Mouse (Mus musculus) hindbrain, embryonic 14.5 days (tissue): ENCODE results near the gene Dhodh. TPM values are rescaled to one million over a fixed set of nuclear protein-coding genes. Genes with fewer than 3 reads are reported as not detected.
A peak's percentile ranks its signal among the peaks of the same experiment; 100 is the strongest.

Experiments used
- ATAC-seq: fragments of 200-750 bp; cut with Nextera tagmentation; 2 replicates; pipeline ENCODE4 v1.8.0; 2017; ENCODE audit warnings: moderate number of reproducible peaks, mild to moderate bottlenecking, moderate TSS enrichment, moderate library complexity; ENCODE audit not compliant: low FRiP score
- DNase-seq: peaks from one replicate; pipeline ENCODE4 v3.0.0-alpha.2; 2015; ENCODE audit warnings: low spot score
- H3K27ac ChIP-seq: fragments of 300-500 bp; sonication (generic); 2 replicates; pipeline ENCODE4 v1.5.1; 2014; ENCODE audit warnings: mild to moderate bottlenecking, moderate library complexity
- H3K27me3 ChIP-seq: fragments of 300-500 bp; sonication (generic); 2 replicates; pipeline ENCODE4 v1.6.1; 2014; ENCODE audit warnings: mild to moderate bottlenecking, low read length, mixed read lengths; ENCODE audit not compliant: control insufficient read depth, insufficient read depth
- H3K36me3 ChIP-seq: fragments of 300-500 bp; sonication (generic); replicated peaks from 2 replicates; pipeline ENCODE4 v1.6.1; 2014; ENCODE audit not compliant: control insufficient read depth, insufficient read depth
- H3K4me1 ChIP-seq: fragments of 300-500 bp; sonication (generic); replicated peaks from 2 replicates; pipeline ENCODE4 v1.6.1; 2014; ENCODE audit warnings: antibody characterized with exemption, low read length, mixed read lengths; ENCODE audit not compliant: control insufficient read depth, insufficient read depth
- H3K4me2 ChIP-seq: fragments of 300-500 bp; sonication (generic); replicated peaks from 2 replicates; pipeline ENCODE4 v1.6.1; 2014; ENCODE audit warnings: mild to moderate bottlenecking, moderate library complexity
- H3K4me3 ChIP-seq: fragments of 300-500 bp; sonication (generic); replicated peaks from 2 replicates; pipeline ENCODE4 v1.5.1; 2014; ENCODE audit warnings: mild to moderate bottlenecking, low read length
- H3K9ac ChIP-seq: fragments of 300-500 bp; sonication (generic); 2 replicates; pipeline ENCODE4 v1.6.1; 2014
- H3K9me3 ChIP-seq: fragments of 300-500 bp; sonication (generic); 2 replicates; pipeline ENCODE4 v1.6.1; 2016; ENCODE audit warnings: low read length; ENCODE audit not compliant: control insufficient read depth
- WGBS: fragments of 180-500 bp; shearing (Covaris S2); extraction: QIAGEN DNeasy Blood & Tissue Kit; methylation state at CpG from one replicate; pipeline ENCODE4 v1.1.7; 2014; 5-methylcytosine and 5-hydroxymethylcytosine counted together
- polyA plus RNA-seq: library from polyadenylated mRNA; unstranded; fragments of >200 nt; fragmentation: Nextera tagmentation; extraction: Ambion mirVana; gene quantifications from 2 replicates; pipeline ENCODE4 v1.2.1, GENCODE M21; 2014

Dhodh gene
- polyA plus RNA-seq, result 29.5 and 31.4 TPM in 2 replicates

DNA sequence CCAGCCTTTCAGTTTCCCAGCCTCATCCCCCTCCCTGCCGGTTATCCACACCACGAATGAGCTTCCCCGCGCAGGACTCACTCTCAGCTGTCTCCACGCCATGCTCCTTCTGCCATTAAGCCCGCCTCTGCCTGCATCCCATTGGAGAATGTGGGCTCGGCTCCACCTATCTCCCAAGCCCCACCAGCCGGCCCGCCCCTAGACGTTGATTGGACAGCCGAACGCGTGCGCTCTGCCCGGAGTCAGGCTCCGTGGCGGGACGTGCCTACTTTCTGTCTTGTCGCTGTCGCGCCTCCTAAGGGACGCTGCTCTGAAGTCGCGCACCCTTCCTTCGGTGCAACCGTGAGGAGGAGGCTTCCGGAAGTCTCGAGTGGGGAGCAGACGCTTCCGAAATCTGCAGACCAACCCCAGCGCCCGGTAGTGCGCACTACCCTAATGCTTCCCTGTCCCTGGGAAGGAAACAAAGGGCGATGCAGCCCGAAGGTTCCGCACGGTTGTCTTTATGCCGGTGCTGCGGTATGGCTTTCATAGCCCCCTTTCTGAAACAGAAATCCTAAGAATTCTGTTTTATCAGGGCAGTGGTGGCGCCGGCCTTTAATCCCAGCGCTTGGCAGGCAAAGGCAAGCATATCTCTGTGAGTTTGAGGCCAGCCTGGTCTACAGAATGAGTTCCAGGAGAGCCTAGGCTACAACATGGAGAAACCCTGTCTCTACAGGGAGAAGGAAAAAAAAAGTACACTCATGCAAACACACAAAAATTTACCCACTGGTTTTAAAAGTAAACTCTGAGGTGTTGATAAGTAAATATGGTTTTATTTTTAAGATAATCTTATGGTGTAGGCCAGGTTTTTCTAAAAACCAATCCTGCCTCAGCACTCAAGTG, at the start of gene Dhodh:
TSS of gene Dhodh (minus strand) at position 403 of the 882 bp plus-strand sequence.
- H3K4me3 ChIP-seq, result peak within 1 kb of the TSS; percentile 58
- H3K4me2 ChIP-seq, result peak within 1 kb of the TSS; percentile 94
- H3K4me1 ChIP-seq, result peaks cover 10% of the 10 kb centered on the region
- peak; percentile 99 for ATAC-seq
- under 1% methylated on average over 42 of the region's 42 CpGs for WGBS
- H3K27ac ChIP-seq, result peak within 1 kb of the TSS; percentile 98
- H3K9me3 ChIP-seq, result no peaks in the 10 kb centered on the region
- DNase-seq, result peak; percentile 92
- H3K9ac ChIP-seq, result peak within 1 kb of the TSS; percentile 87
- no peaks in the 10 kb centered on the region for H3K27me3 ChIP-seq
- peaks cover 12% of the 10 kb centered on the region for H3K36me3 ChIP-seq

DNA sequence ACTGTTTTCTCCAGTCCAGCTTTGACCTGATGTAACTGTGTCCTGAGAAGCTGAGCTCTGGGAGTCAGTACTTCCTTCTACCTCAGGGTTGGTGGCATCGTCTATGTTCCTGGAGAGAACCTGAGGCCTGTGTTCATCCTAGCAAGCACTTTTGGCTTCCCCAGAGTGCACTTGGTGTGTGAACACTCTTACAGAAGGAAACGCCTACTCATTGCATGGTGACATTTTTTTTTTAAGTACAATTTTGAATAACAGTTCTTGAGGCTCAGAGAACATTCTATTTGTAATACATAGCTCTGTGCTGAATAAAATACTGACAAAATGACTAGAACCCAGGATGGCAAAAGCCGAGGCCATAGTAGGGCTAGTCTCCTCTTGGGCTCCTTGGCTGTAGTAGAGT, 48.4 kb upstream of the Dhodh start:
- no peak overlapping the region for H3K9ac ChIP-seq
- WGBS, result 86% methylated on average over 3 of the region's 3 CpGs
- no peak overlapping the region for H3K4me2 ChIP-seq
- H3K4me1 ChIP-seq, result no peaks in the 10 kb centered on the region
- H3K4me3 ChIP-seq, result no peak overlapping the region
- no peaks in the 10 kb centered on the region for H3K9me3 ChIP-seq
- DNase-seq, result no peak
- H3K27ac ChIP-seq, result no peak overlapping the region
- no peak for ATAC-seq
- H3K27me3 ChIP-seq, result no peaks in the 10 kb centered on the region
- H3K36me3 ChIP-seq, result no peaks in the 10 kb centered on the region

DNA sequence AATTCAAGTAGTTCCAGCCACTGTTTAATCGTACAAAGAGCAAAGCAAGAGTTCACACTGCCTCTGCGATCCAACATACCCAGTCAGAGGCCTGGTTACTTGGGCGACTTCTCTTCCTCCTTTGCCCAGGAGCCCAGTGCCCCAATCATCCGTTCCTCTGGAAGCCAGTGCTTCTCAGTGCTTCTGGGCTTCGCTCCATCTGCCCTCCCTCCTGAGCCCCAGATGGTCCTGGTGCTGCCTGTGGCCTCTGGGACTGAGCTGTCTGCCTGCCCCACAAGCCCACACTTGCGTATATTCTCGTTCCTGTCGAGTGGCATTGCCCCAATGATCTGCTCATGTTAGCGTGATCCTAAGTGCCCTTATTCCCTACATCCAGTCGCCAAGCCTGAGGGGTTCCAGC, 42.3 kb upstream of the Dhodh start:
- DNase-seq, result no peak
- no peaks in the 10 kb centered on the region for H3K27me3 ChIP-seq
- H3K9me3 ChIP-seq, result no peaks in the 10 kb centered on the region
- H3K36me3 ChIP-seq, result no peaks in the 10 kb centered on the region
- ATAC-seq, result no peak
- 73% methylated on average over 10 of the region's 10 CpGs for WGBS
- no peak overlapping the region for H3K4me3 ChIP-seq
- no peak overlapping the region for H3K27ac ChIP-seq
- H3K4me2 ChIP-seq, result no peak overlapping the region
- H3K9ac ChIP-seq, result no peak overlapping the region
- no peaks in the 10 kb centered on the region for H3K4me1 ChIP-seq

DNA sequence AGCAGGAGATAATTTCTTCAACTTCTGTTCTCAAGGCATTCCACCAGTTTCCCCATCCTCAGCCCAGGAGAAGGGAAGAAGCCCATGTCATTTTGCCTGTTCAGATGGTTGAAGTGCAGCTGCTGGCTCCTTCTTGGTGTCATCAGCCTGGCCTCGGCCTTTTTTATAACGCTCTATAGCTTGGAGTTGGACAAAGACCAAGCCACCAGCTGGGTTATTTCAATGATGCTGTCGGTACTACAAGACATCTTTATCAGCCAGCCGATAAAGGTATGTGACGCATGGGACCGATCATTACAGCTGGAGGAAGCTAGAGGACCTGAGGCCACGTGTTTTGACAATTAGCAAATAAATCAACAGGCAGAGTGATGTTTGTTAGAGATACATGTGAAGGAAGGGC, 40.0 kb upstream of the Dhodh start:
- Histone ChIP-seq H3K27me3 (no peaks in the 10 kb centered on the region), H3K4me2 (no peak overlapping the region), H3K9me3 (no peaks in the 10 kb centered on the region), H3K4me1 (no peaks in the 10 kb centered on the region), H3K9ac (no peak overlapping the region), H3K36me3 (no peaks in the 10 kb centered on the region), H3K27ac (no peak overlapping the region), H3K4me3 (no peak overlapping the region)
- DNase-seq, result no peak
- 69% methylated on average over 7 of the region's 7 CpGs for WGBS
- ATAC-seq, result no peak

DNA sequence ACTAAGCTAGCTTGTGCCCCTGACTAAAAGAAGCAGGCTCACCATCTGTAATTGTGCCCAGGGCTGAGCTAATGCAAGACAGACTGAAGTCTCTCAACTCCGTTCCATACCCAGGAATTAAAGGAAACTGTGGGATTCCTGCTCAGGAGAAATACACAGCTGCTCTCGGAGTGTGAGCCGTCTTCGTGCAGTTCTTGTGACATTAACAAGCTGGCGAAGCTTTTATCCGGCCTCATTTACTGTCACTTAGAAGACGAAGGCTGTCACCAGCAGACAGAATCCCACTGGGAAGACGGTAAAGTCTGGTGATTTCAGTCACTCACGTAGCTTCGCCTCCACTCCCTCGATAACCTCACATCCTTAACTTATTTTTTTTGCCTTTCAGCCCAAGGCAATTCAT, 38.9 kb upstream of the Dhodh start:
- no peak for DNase-seq
- Histone ChIP-seq H3K36me3 (no peaks in the 10 kb centered on the region), H3K9ac (no peak overlapping the region)

DNA sequence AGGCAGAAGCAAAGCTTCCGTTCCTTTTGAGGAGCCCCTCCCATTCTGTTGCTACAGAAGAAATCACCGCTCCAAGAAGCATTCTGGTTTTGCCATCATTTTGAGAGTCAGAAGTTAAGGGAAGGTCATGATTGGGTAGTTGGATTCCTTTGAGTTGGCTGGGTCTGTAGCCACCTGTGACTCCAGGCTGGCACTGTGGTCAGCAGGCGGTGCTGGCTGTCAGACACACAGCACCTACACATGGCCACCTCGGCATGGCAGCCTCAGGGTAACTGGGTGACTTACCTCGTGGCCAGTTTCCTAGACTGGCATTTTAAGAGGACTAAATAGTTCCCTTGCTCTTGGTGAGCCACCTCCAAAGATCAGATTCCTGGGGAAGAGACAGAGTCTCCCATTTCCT, 32.8 kb upstream of the Dhodh start:
- Histone ChIP-seq H3K27me3 (no peaks in the 10 kb centered on the region), H3K36me3 (no peaks in the 10 kb centered on the region), H3K27ac (no peak overlapping the region), H3K4me3 (no peak overlapping the region), H3K4me1 (no peaks in the 10 kb centered on the region), H3K9ac (no peak overlapping the region), H3K4me2 (no peak overlapping the region), H3K9me3 (no peaks in the 10 kb centered on the region)
- DNase-seq (no peak), ATAC-seq (no peak)
- 78% methylated on average over 5 of the region's 5 CpGs for WGBS

More for the DNA sequence above, 38.9 kb upstream of the Dhodh start:
- Histone ChIP-seq H3K27me3 (no peaks in the 10 kb centered on the region), H3K9me3 (no peaks in the 10 kb centered on the region), H3K4me3 (no peak overlapping the region), H3K27ac (no peak overlapping the region), H3K4me1 (no peaks in the 10 kb centered on the region), H3K4me2 (no peak overlapping the region)
- ATAC-seq, result no peak
- 72% methylated on average over 11 of the region's 11 CpGs for WGBS

DNA sequence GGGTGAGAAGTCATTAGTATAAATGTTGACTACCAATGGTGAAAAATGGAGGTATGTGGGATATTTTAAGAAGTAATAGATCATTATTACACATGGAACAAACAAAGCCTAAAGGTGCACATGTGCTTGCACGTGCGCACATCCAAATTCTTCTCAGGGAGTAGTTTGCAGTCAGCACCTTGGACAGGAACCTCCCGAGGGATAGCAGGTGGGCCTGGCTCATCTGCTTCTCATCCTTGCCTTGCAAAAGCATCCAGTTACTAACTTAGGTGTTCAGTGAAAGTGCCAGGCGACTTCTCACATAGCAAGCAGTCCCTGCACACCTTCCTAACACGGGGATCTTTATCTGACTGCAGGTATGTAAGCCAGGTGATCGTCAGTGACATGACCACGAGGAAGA, 31.9 kb upstream of the Dhodh start:
- WGBS, result 66% methylated on average over 7 of the region's 7 CpGs
- H3K36me3 ChIP-seq, result no peaks in the 10 kb centered on the region
- H3K4me3 ChIP-seq, result no peak overlapping the region
- ATAC-seq (no peak), DNase-seq (no peak)
- no peaks in the 10 kb centered on the region for H3K27me3 ChIP-seq
- no peak overlapping the region for H3K27ac ChIP-seq
- no peak overlapping the region for H3K9ac ChIP-seq
- no peak overlapping the region for H3K4me2 ChIP-seq
- no peaks in the 10 kb centered on the region for H3K9me3 ChIP-seq
- no peaks in the 10 kb centered on the region for H3K4me1 ChIP-seq

DNA sequence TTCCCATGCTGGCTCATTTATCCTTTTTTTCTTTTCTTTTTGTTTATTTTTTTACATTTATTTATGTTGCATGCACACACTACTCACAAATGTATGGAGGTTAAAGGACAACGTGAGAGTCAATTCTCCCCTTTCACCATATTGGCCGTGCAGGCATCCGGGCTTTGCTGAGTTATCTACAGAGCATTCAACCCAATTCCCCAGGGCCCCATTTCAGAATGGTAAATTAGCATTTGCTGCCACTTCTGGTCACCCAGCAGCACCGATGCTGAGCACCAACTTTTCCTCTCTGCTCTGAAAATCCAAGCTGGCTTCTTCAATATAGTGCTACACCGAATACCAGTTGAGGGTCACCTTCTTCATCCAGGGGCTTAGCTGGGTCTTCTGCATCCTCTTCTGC, 30.4 kb upstream of the Dhodh start:
- DNase-seq (no peak), ATAC-seq (no peak)
- H3K4me1 ChIP-seq, result no peaks in the 10 kb centered on the region
- WGBS, result 64% methylated on average over 5 of the region's 5 CpGs
- H3K9me3 ChIP-seq, result no peaks in the 10 kb centered on the region
- no peak overlapping the region for H3K9ac ChIP-seq
- no peak overlapping the region for H3K27ac ChIP-seq
- no peak overlapping the region for H3K4me3 ChIP-seq
- H3K36me3 ChIP-seq, result no peaks in the 10 kb centered on the region
- H3K4me2 ChIP-seq, result no peak overlapping the region
- H3K27me3 ChIP-seq, result no peaks in the 10 kb centered on the region

DNA sequence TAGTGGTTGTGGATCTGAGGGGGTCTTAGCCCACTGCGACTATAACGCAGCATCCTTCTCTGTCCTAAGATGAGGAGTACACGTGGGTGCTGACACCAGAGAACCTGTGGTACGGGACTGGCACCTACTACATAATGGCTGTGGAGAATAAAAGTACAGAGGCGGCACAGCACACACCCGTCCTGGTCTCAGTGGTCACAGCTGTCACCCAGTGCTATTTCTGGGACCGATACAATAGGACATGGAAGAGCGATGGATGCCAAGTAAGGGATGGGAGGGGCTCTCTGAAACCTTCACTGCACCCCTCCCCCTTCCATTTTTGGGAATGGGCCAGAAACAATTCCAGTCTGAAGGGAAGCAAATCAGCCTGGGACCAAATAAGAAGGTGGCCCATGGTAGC, 26.7 kb upstream of the Dhodh start:
- Histone ChIP-seq H3K4me2 (no peak overlapping the region), H3K36me3 (no peaks in the 10 kb centered on the region), H3K27ac (no peak overlapping the region), H3K9ac (no peak overlapping the region), H3K4me1 (no peaks in the 10 kb centered on the region), H3K27me3 (no peaks in the 10 kb centered on the region), H3K4me3 (no peak overlapping the region), H3K9me3 (no peaks in the 10 kb centered on the region)
- no peak for DNase-seq
- WGBS, result 89% methylated on average over 8 of the region's 8 CpGs
- no peak for ATAC-seq
